Mouse (Mus musculus) lung, postnatal 0 days (tissue): ENCODE measurements at regions not wholly inside any gene's neighbourhood (a gene's known extent, or its start where the extent isn't known, plus 50 kb on each side); places are given as distances from the start of the nearest gene placed in this dataset.

Experiments
- CTCF ChIP-seq: IDR thresholded peaks from 2 replicates; pipeline ENCODE4 v1.5.1; 2016; ENCODE audit warnings: antibody characterized with exemption, mild to moderate bottlenecking
- EP300 ChIP-seq: IDR thresholded peaks from 2 replicates; pipeline ENCODE4 v1.6.1; 2016; ENCODE audit warnings: antibody characterized with exemption, mild to moderate bottlenecking, control low read depth

DNA sequence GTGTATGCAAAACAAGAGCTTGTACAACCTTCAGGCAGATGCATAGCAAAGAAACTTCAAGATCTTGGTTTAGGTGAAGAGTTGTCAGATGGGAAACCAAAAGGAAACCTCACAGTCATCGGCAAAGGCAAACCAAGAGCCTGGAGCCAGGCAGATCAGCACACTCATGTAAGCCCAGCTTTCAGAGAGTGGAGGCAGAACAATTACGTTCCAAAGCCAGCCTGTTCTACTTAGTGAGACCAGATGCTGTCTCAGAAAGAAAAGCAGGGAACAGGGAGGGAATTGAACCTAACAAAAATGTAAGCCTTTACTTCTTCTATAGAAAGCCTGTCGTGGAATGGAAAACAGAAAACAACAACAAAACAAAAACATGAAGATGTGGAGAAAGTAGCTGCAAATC, 97.4 kb upstream of the Btg1 start:
- no peak for TF ChIP-seq CTCF
- no peak for TF ChIP-seq EP300
